Mouse (Mus musculus): Measurements from ENCODE around the gene Eif6.

The Eif6 gene

GRCm38 (mm10) chr2:155823722-155824121 is 3.0 kb downstream of the Eif6 start:
- DNase-seq (ENCODE audit: low read depth): no peak

GRCm38 (mm10) chr2:155820779-155821178 is 5.9 kb downstream of the Eif6 start:
- DNase-seq (ENCODE audit: low read depth): no peak

GRCm38 (mm10) chr2:155819449-155820251 is 7.1 kb downstream of the Eif6 start:
- peak; percentile 42 for DNase-seq (ENCODE audit: low read depth)

- no peak for DNase-seq (ENCODE audit: low read depth)
Measured at GRCm38 (mm10) chr2:155819392-155819448, 7.5 kb downstream of the Eif6 start, which contains the start of gene BC029722. Gene BC029722, minus strand, starts transcription at chr2:155819426.

- peak; percentile 95 for DNase-seq (ENCODE audit: low read depth)
Measured at GRCm38 (mm10) chr2:155818596-155819391, 7.9 kb downstream of the Eif6 start.

GRCm38 (mm10) chr2:155817301-155818245 is 9.2 kb downstream of the Eif6 start:
- DNase-seq (ENCODE audit: low read depth): peak; percentile 36

- DNase-seq (ENCODE audit: low read depth): peak; percentile 34
Measured at GRCm38 (mm10) chr2:155816179-155816578, 10.5 kb downstream of the Eif6 start.

GRCm38 (mm10) chr2:155814829-155815228 is 11.9 kb downstream of the Eif6 start:
- DNase-seq (ENCODE audit: low read depth): peak; percentile 48

- DNase-seq (ENCODE audit: low read depth): no peak
Measured at GRCm38 (mm10) chr2:155812637-155813036, 14.1 kb downstream of the Eif6 start.

- peak; percentile 77 for DNase-seq (ENCODE audit: low read depth)
Measured at GRCm38 (mm10) chr2:155811821-155812396, 14.8 kb downstream of the Eif6 start.

- peak; percentile 34 for DNase-seq (ENCODE audit: low read depth)
Measured at GRCm38 (mm10) chr2:155809620-155810019, 17.1 kb downstream of the Eif6 start.

- no peak for DNase-seq (ENCODE audit: low read depth)
Measured at GRCm38 (mm10) chr2:155807408-155807807, 19.3 kb downstream of the Eif6 start.

- no peak for DNase-seq (ENCODE audit: low read depth)
Measured at GRCm38 (mm10) chr2:155806548-155806947, 20.2 kb downstream of the Eif6 start.

- no peak for DNase-seq (ENCODE audit: low read depth)
Measured at GRCm38 (mm10) chr2:155805925-155806255, 20.8 kb downstream of the Eif6 start.

- peak; percentile 35 for DNase-seq (ENCODE audit: low read depth)
Measured at GRCm38 (mm10) chr2:155805231-155805924, 21.3 kb downstream of the Eif6 start.

- no peak for DNase-seq (ENCODE audit: low read depth)
Measured at GRCm38 (mm10) chr2:155804053-155804452, 22.7 kb downstream of the Eif6 start.

GRCm38 (mm10) chr2:155802761-155803160 is 24.0 kb downstream of the Eif6 start:
- DNase-seq (ENCODE audit: low read depth): peak; percentile 74

GRCm38 (mm10) chr2:155798613-155799012 is 28.1 kb downstream of the Eif6 start:
- DNase-seq (ENCODE audit: low read depth): no peak

GRCm38 (mm10) chr2:155794674-155795445 is 31.9 kb downstream of the Eif6 start:
- no peak for DNase-seq (ENCODE audit: low read depth)

- no peak for DNase-seq (ENCODE audit: low read depth)
Measured at GRCm38 (mm10) chr2:155792899-155793298, 33.8 kb downstream of the Eif6 start.
